Mouse (Mus musculus): Measurements from ENCODE around the gene Atp6v0d1.
"Not testable (repeated sequence)": the region's sequence is repeated elsewhere in the genome, so short reads cannot be mapped to it uniquely, and the experiment has no call there.

Atp6v0d1 gene

GRCm38 (mm10) chr8:105565952-105566702 is at the start of gene Atp6v0d1:
Gene Atp6v0d1, minus strand, starts transcription at chr8:105566047.
- peak; percentile 88 for DNase-seq (ENCODE audit: extremely low read depth, low read depth, low spot score)

DNA sequence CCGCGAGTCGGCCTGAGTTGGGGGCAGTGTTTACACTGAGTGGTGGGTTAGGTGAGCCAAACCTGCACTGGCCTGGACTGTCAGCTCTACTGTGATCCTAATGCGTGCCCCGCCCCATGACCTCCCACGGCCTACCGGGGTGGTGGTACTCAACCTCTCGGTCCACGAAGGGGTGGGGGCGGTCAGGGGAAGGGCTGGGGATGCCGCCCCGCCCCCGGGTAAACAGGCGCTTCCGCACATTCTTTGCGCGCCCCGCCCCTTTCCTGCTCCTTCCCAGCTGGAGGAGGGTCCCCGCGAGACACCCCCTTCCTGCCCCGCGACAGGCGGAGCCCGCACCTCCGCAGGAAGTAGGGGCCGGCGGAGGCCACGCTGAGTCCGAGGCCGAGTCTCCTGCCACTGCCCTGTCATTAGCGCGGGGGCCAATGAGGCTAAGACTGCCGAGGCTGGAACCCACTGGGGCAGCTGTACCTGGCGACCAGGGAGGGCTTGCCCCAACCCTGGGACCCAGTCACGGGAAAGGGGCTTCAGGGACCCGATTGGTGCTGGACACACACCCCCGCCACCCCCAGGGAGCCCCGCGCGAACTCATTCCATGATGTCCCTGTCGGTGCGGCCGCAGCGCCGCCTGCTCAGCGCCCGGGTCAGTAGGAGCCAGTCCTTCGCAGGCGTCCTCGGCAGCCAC is 48.1 kb upstream of the Atp6v0d1 start:
- DNase-seq (ENCODE audit: extremely low read depth, low read depth, low spot score) = no peak

DNA sequence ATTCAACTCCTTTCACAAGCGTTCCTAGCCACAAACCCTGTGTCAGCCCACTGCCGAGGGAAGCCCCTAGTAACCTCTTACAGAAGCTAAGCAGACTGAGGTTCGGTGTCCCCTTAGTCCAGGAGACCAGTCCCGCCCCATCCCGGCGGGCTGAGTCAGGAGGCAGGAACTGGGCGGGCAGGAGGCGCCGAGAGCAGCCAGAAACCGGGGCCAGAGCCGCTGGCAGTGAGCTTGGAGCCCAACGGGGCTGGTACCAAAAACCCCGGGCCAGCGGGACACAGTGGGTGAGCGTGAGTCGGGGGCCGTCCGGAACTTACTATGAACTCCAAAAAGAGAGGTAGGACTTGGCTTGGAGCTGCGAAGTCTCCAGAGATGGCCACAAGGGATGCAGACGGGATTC is 47.2 kb upstream of the Atp6v0d1 start:
- no peak for DNase-seq (ENCODE audit: extremely low read depth, low read depth, low spot score)

DNA sequence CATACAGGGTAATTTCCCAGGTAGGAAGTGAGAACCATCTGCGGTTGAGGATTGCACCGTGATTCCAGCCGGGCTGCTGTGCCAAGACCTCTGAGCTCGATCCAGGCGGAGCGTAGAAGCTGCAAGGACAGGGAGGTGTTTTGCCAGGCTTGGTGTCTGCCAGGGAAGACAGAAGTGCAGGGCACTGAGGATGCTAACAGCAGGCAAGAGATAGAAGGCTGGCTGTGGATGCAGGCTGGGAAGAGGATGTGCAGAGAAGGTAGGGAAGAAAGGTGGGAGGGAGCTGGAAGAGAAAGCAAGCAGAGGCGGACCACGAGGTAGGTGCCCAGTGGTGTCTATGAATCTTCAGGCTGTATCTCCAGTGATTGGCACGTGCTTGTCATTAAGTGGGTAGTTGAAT is 46.0 kb upstream of the Atp6v0d1 start:
- no peak for DNase-seq (ENCODE audit: extremely low read depth, low read depth, low spot score)

GRCm38 (mm10) chr8:105609771-105610170 is 43.9 kb upstream of the Atp6v0d1 start:
- no peak for DNase-seq (ENCODE audit: extremely low read depth, low read depth, low spot score)

DNA sequence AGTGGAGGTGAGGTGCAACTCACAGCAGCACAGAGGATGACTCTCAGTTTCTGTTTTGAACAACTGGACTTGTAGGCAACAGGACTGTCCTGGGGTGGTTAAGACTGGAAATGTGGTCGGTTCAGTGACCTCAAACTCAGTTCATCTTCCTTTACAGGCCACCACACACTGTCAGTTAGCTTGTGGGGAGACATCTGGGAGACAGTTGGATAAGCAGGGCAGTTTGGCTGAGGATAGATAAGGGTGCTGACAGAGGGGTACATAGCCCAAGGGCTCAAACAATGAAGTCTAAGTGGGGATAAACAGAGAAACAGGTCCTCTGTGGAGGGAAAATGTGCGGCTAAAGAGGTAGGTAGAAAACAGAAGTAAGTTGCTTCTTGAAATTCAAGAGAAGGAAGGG is 43.5 kb upstream of the Atp6v0d1 start:
- no peak for DNase-seq (ENCODE audit: extremely low read depth, low read depth, low spot score)

- no peak for DNase-seq (ENCODE audit: extremely low read depth, low read depth, low spot score)
Observed at GRCm38 (mm10) chr8:105607684-105608083, 41.8 kb upstream of the Atp6v0d1 start.

GRCm38 (mm10) chr8:105607062-105607461 is 41.2 kb upstream of the Atp6v0d1 start:
- no peak for DNase-seq (ENCODE audit: extremely low read depth, low read depth, low spot score)

- DNase-seq (ENCODE audit: extremely low read depth, low read depth, low spot score) = no peak
Observed at GRCm38 (mm10) chr8:105606189-105607023, 40.6 kb upstream of the Atp6v0d1 start.

DNA sequence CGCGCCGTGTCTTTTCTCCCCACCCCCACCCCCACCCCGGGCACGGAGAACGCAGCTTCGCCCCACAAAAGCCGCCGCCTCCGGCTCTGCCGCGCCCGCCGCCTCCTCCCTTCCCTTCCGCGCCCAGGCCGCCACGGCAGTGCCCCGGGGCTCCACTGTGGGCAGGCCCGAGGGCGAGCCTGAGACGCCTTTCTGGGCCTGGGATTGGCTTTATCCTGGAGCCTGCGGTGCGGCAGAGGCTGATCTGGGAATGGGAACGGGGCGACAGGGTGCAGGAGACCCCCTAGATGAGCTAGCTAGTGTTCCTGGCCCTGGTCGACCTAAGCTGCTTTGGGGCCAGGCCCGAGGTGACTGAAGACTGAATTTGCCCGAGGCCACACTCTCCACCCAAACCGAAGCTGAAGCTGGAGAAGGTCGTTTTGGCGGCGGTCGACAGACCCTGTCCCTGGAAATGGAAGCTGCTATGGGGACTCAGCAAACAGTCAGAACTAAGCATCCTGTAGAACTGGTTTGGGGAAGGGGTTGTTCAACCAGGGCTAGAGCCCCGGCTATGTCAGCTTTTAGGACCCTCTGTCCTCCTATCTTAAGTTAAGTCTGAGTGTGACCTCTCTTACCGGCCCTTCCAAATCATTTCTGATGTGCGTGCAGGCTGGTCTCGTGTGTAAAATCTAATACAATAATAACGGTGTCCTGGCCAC is 39.8 kb upstream of the Atp6v0d1 start:
- DNase-seq (ENCODE audit: extremely low read depth, low read depth, low spot score) = no peak

DNA sequence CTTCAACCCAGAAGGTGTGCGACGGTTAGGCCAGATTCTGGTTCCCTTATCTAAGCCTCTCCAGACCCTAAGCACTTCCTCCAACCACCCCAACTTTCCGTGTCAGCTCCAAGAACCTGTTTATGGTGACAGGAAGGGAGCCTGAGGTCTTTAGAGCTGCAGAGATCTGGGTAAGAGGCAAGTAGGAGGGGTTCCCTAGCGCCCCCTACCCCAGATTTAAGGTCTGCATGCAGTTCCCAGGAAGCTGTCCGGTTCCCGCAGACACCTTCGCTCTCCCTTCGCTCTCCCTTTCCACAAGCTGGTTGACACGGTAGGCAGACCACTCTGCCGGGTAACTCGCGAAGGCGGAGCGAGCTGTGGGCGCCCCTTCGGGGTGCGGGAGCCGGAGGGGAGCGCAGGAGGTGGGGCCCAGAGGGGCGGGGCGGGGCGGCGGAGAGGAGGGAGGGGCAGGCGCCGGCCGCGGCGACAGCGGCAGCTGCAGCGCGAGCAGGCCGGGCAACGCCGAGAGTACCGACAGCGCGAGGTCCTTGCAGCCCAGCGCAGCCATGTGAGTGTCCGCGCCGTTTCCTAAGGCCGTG is 39.0 kb upstream of the Atp6v0d1 start, which contains the start of gene Ripor1:
TSS of gene Ripor1 (plus strand) at position 452 of the 578 bp plus-strand sequence.
- DNase-seq (ENCODE audit: extremely low read depth, low read depth, low spot score) = no peak

DNA sequence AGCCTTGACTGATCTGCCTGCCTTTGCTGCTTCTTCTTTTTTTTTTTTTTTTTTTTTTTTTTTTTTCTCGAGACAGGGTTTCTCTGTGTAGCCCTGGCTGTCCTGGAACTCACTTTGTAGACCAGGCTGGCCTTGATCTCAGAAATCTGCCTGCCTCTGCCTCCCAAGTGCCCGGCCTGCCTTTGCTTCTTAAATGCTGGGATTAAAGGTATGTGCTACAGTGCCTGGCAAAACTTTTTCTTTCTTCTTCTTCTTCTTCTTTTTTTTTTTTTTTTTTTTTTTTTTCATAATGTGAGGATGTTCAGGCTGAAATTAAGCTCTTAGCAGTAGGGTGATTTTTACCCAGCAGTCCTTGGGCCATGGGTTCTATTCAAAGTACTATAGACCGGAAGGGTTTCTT is 36.7 kb upstream of the Atp6v0d1 start:
- not testable (repeated sequence) for DNase-seq (ENCODE audit: extremely low read depth, low read depth, low spot score)

DNA sequence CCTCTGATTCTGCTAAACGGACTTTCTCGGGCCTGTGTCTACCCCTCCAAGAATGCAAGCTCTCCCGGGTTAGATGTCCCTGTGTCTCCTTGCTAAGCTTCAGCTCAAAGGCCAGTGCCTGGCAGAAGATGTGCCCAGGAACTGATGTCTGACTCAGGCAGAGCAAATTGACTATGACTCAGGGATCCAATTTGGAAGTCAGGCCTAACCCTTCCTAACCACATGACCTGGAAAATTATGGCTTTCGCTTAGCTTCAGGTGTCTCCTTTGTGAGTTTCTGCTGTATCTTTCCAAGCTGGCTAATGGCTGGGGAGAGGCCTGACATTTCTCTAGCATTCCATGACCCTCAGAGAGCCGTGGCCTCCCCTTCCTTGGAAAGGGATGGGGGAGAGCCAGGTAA is 35.5 kb upstream of the Atp6v0d1 start:
- DNase-seq (ENCODE audit: extremely low read depth, low read depth, low spot score) = no peak

- no peak for DNase-seq (ENCODE audit: extremely low read depth, low read depth, low spot score)
Observed at GRCm38 (mm10) chr8:105598777-105599176, 32.9 kb upstream of the Atp6v0d1 start.

- DNase-seq (ENCODE audit: extremely low read depth, low read depth, low spot score) = no peak
Observed at GRCm38 (mm10) chr8:105596362-105597034, 30.7 kb upstream of the Atp6v0d1 start.

GRCm38 (mm10) chr8:105594451-105595242 is 28.8 kb upstream of the Atp6v0d1 start:
- DNase-seq (ENCODE audit: extremely low read depth, low read depth, low spot score) = no peak

DNA sequence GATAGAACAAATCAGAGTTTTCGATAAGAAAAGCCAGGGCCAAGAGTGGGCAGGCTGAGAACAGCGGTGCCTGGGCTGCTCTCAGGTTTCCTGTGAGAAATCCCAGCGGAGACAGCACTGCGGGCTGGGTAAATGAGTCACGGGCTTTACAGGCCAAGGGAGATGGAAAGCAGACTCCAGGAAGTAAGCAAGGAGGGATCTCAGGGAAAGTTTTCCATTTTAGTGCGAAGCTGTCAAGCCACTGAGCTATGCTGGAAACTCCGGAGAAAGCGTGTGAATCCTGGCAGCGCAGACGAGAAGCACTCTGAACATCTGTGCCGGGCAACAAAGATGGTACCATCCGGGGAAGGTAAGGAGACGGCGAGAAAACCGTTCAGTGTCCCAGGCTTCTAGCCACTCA is 28.0 kb upstream of the Atp6v0d1 start:
- DNase-seq (ENCODE audit: extremely low read depth, low read depth, low spot score) = no peak

- no peak for DNase-seq (ENCODE audit: extremely low read depth, low read depth, low spot score)
Observed at GRCm38 (mm10) chr8:105592431-105592830, 26.6 kb upstream of the Atp6v0d1 start.

GRCm38 (mm10) chr8:105579719-105580118 is 13.9 kb upstream of the Atp6v0d1 start:
- no peak for DNase-seq (ENCODE audit: extremely low read depth, low read depth, low spot score)

Data from fat pad, adult 2 months (tissue).